Mouse (Mus musculus): ENCODE data around the gene Tctex1d1. TPM values are rescaled to one million over a fixed set of nuclear protein-coding genes. Genes with fewer than 3 reads are reported as not detected.

Tctex1d1 gene
- polyA plus RNA-seq (2015; fragmentation: Nextera tagmentation; extraction: Ambion mirVana): 1.3 and 1.5 TPM in 2 replicates

- peaks cover 8% of the 10 kb centered on the region; the same call in 1 of the 2 replicates for H3K27me3 ChIP-seq (replicated peaks)
- H3K4me1 ChIP-seq: peaks cover 17% of the 10 kb centered on the region
- ATAC-seq (replicated peaks): peak; percentile 70
- H3K27ac ChIP-seq: no peak within 1 kb of the TSS
- no peak within 1 kb of the TSS for H3K9ac ChIP-seq
- H3K9me3 ChIP-seq: no peaks in the 10 kb centered on the region
- H3K4me2 ChIP-seq: peak within 1 kb of the TSS; percentile 55
- peak within 1 kb of the TSS; percentile 25 for H3K4me3 ChIP-seq
- 2% methylated on average over 13 of the region's 13 CpGs for WGBS
- no peaks in the 10 kb centered on the region for H3K36me3 ChIP-seq (replicated peaks)
These were observed at the start of gene Tctex1d1 for GRCm38 (mm10) chr4:102978440-102978839. TSS of gene Tctex1d1 (plus strand) at chr4:102978606.

- 27% methylated on average over 3 of the region's 4 CpGs for WGBS
- H3K4me3 ChIP-seq: no peak overlapping the region
- H3K27me3 ChIP-seq (replicated peaks): no peaks in the 10 kb centered on the region
- ATAC-seq (replicated peaks): no peak
- H3K9me3 ChIP-seq: no peaks in the 10 kb centered on the region
- H3K4me2 ChIP-seq: no peak overlapping the region
- H3K9ac ChIP-seq: no peak overlapping the region
- H3K27ac ChIP-seq: no peak overlapping the region
- H3K36me3 ChIP-seq (replicated peaks): peaks cover 11% of the 10 kb centered on the region; the same call in 1 of the 2 replicates
- H3K4me1 ChIP-seq: no peaks in the 10 kb centered on the region
These were observed 48.9 kb upstream of the Tctex1d1 start for GRCm38 (mm10) chr4:102929491-102929890.

GRCm38 (mm10) chr4:102930679-102931078, 47.7 kb upstream of the Tctex1d1 start:
- Histone ChIP-seq H3K4me1 (no peaks in the 10 kb centered on the region), H3K27ac (no peak overlapping the region), H3K9ac (no peak overlapping the region), H3K9me3 (no peaks in the 10 kb centered on the region), H3K4me2 (no peak overlapping the region), H3K27me3 (replicated peaks) (no peaks in the 10 kb centered on the region), H3K36me3 (replicated peaks) (peaks cover 11% of the 10 kb centered on the region; the same call in 1 of the 2 replicates), H3K4me3 (no peak overlapping the region)
- ATAC-seq (replicated peaks): no peak
- 84% methylated on average over 7 of the region's 7 CpGs for WGBS

DNA sequence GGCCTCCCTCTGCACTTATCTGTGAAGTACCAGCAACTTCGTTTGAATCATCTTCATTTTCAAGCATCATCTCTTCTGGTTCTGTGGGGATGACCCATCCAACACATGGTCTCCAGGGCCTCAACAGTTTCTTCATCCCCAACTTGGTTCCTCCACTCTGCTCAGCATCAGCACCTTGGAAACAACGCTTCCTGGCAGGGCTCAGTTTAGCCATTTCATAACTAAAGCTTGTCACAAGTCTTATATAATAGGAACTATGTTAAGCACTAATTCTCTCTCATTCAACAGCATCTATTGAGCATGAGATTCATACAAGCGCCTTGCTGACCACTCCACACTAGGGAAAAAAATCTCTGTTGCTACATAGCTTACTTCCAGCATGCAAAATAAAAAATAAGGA, 38.1 kb upstream of the Tctex1d1 start:
- 75% methylated on average over 3 of the region's 3 CpGs for whole genome bisulfite sequencing
- ATAC-seq (replicated peaks): no peak
- H3K27ac ChIP-seq: no peak overlapping the region
- no peak overlapping the region for H3K4me3 ChIP-seq
- H3K27me3 ChIP-seq (replicated peaks): no peaks in the 10 kb centered on the region
- no peaks in the 10 kb centered on the region for H3K9me3 ChIP-seq
- H3K9ac ChIP-seq: no peak overlapping the region
- H3K4me1 ChIP-seq: no peaks in the 10 kb centered on the region
- no peak overlapping the region for H3K4me2 ChIP-seq
- 0 out of 2 replicates have a peak, but pooled peaks cover 3% of the 10 kb centered on the region for H3K36me3 ChIP-seq (replicated peaks)

- Histone ChIP-seq H3K9ac (no peak overlapping the region), H3K36me3 (replicated peaks) (0 out of 2 replicates have a peak, but pooled peaks cover 3% of the 10 kb centered on the region), H3K27me3 (replicated peaks) (no peaks in the 10 kb centered on the region), H3K9me3 (no peaks in the 10 kb centered on the region), H3K4me1 (no peaks in the 10 kb centered on the region), H3K4me2 (no peak overlapping the region), H3K4me3 (no peak overlapping the region), H3K27ac (no peak overlapping the region)
- no peak for ATAC-seq (replicated peaks)
- 88% methylated on average over 4 of the region's 4 CpGs for WGBS
These were observed 37.7 kb upstream of the Tctex1d1 start for GRCm38 (mm10) chr4:102940738-102941137.

GRCm38 (mm10) chr4:102944325-102944724, 34.1 kb upstream of the Tctex1d1 start:
- Histone ChIP-seq H3K27ac (no peak overlapping the region), H3K9me3 (no peaks in the 10 kb centered on the region), H3K4me3 (no peak overlapping the region), H3K9ac (no peak overlapping the region), H3K4me1 (no peaks in the 10 kb centered on the region; the same call in 1 of the 2 replicates), H3K27me3 (replicated peaks) (no peaks in the 10 kb centered on the region), H3K4me2 (no peak overlapping the region), H3K36me3 (replicated peaks) (no peaks in the 10 kb centered on the region)
- ATAC-seq (replicated peaks): no peak
- 83% methylated on average over 6 of the region's 6 CpGs for WGBS

DNA sequence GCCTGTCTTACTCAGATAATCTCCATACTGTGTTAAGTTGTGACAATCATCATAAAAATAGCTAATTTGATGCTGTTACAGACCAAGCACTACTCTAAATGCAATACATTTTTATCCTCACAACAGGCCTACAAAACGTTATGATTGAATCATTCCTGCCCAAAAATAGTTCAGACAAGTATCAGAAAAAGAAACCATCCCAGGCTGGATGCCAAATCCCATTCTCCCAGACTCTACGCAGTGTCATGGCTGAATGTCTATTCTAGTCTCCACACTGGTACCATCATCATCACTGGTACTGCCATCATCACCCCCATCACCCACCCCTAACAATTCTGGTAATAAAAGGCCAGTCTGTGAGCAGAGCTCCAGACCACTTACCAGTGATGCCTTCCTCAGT, 25.9 kb upstream of the Tctex1d1 start:
- no peak for ATAC-seq (replicated peaks)
- no peaks in the 10 kb centered on the region for H3K9me3 ChIP-seq
- no peak overlapping the region for H3K4me3 ChIP-seq
- no peaks in the 10 kb centered on the region for H3K4me1 ChIP-seq
- WGBS: 81% methylated on average over 2 of the region's 2 CpGs
- no peak overlapping the region for H3K9ac ChIP-seq
- H3K27ac ChIP-seq: no peak overlapping the region
- no peaks in the 10 kb centered on the region for H3K27me3 ChIP-seq (replicated peaks)
- H3K36me3 ChIP-seq (replicated peaks): no peaks in the 10 kb centered on the region
- no peak overlapping the region for H3K4me2 ChIP-seq

DNA sequence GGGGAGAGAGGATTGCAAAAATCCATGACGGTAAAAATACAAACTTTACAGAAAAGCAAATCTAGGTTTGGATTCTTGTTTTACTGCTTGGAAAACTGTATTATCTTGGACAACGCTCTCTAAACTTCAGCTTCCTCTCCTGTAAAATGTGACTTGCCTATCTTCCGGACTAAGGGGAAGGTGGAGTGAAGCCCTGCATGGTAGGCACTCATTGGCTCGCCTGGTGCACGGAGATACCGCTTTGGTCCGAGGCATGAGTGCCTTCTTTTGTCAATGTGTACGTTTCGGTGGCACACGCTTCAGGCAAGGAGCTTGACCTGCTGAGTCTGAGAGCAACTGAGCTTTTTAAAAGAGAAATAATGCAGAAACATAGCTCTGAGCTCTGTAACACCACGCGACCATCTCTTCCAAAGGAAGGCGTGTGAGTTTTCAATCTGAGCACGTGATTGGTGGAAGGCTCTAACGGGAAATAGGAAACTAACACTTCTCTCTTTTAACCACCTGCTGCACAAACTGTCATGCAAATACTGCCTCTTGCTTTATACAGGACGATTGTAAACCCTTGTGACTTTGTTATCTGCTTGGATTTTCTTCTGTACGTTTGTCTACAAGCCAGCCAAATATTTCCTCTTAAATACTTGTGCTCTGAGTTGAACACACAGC, 23.0 kb upstream of the Tctex1d1 start:
- no peak for ATAC-seq (replicated peaks)
- WGBS: 76% methylated on average over 17 of the region's 17 CpGs
- H3K4me2 ChIP-seq: no peak overlapping the region
- no peaks in the 10 kb centered on the region for H3K4me1 ChIP-seq
- no peaks in the 10 kb centered on the region for H3K36me3 ChIP-seq (replicated peaks)
- H3K9me3 ChIP-seq: no peaks in the 10 kb centered on the region
- no peak overlapping the region for H3K27ac ChIP-seq
- no peak overlapping the region for H3K4me3 ChIP-seq
- no peaks in the 10 kb centered on the region for H3K27me3 ChIP-seq (replicated peaks)
- H3K9ac ChIP-seq: no peak overlapping the region

DNA sequence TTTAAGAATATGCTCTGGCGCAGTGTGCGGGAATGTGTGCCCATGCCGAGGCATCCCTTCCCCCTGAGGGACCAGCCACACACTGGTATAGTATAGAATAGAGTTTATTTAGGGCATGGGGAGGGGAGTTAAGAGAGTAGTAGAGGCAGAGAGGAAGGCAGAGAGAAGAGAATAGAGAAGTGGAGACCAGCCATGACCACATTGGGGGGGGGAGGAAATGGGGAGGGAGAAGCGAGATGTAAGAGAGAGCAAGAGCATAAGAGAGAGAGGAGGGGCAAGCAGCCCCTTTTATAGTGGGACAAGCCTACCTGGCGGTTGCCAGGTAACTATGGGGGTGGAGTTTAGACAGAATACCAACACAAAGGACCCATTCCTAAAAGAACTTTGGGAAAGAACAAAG, 19.0 kb upstream of the Tctex1d1 start:
- H3K9me3 ChIP-seq: no peaks in the 10 kb centered on the region
- H3K4me1 ChIP-seq: no peaks in the 10 kb centered on the region
- no peak overlapping the region for H3K4me3 ChIP-seq
- no peaks in the 10 kb centered on the region for H3K27me3 ChIP-seq (replicated peaks)
- H3K27ac ChIP-seq: no peak overlapping the region
- no peak overlapping the region for H3K4me2 ChIP-seq
- ATAC-seq (replicated peaks): no peak
- H3K9ac ChIP-seq: no peak overlapping the region
- WGBS: 85% methylated on average over 5 of the region's 5 CpGs
- peaks cover 9% of the 10 kb centered on the region; the same call in 1 of the 2 replicates for H3K36me3 ChIP-seq (replicated peaks)

DNA sequence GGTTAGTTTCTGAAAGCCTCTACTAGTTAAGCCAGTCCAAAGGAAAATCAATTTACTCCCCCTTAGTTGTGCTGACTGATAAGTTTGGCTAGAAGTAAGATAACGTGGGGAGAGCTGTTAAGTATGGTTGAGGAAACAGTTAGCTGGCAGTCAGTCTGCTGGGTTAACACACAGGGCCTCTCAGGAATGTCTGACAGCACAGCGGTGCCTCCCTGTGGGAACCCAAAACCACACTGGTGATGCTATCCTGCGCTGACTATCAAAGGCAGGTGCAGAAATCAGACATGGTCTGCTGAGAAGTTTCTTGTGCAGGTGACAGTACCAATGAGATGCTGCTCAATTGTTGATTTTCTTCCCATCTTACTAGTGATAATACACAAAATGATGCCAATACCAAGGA, 14.2 kb upstream of the Tctex1d1 start:
- no peak overlapping the region for H3K4me2 ChIP-seq
- no peak for ATAC-seq (replicated peaks)
- peaks cover 18% of the 10 kb centered on the region for H3K36me3 ChIP-seq (replicated peaks)
- WGBS: 77% methylated on average over 3 of the region's 3 CpGs
- H3K27ac ChIP-seq: no peak overlapping the region
- no peaks in the 10 kb centered on the region for H3K4me1 ChIP-seq
- H3K9ac ChIP-seq: no peak overlapping the region
- H3K27me3 ChIP-seq (replicated peaks): no peaks in the 10 kb centered on the region
- no peaks in the 10 kb centered on the region for H3K9me3 ChIP-seq
- no peak overlapping the region for H3K4me3 ChIP-seq

GRCm38 (mm10) chr4:102967811-102968210, 10.6 kb upstream of the Tctex1d1 start:
- Histone ChIP-seq H3K27me3 (replicated peaks) (no peaks in the 10 kb centered on the region), H3K36me3 (replicated peaks) (peaks cover 12% of the 10 kb centered on the region), H3K4me3 (no peak overlapping the region), H3K9ac (no peak overlapping the region), H3K4me2 (no peak overlapping the region), H3K9me3 (no peaks in the 10 kb centered on the region), H3K4me1 (no peaks in the 10 kb centered on the region), H3K27ac (no peak overlapping the region)
- no peak for ATAC-seq (replicated peaks)
- WGBS: 82% methylated on average over 15 of the region's 15 CpGs

DNA sequence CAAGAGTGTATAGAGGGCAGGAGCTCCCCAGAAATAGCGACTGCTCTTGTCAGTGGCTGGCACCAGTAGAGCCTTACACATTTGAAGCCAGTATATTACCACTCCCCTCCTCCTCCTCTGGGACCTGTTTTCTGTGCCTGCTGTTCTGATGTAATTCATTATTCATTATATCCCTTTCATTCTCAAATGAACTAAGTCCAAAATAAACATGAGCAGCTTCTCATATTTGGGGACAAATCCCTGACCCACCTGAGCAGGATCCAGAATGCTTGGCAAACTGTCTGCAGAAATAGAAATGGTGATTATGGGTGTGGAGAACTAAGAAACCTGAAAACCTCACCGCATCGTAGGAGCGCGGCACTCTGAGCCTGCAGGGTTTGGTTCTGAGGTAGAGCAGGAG, 8.8 kb upstream of the Tctex1d1 start:
- H3K4me2 ChIP-seq: no peak overlapping the region
- WGBS: 94% methylated on average over 5 of the region's 5 CpGs
- no peak overlapping the region for H3K4me3 ChIP-seq
- no peaks in the 10 kb centered on the region for H3K27me3 ChIP-seq (replicated peaks)
- no peaks in the 10 kb centered on the region for H3K9me3 ChIP-seq
- H3K27ac ChIP-seq: no peak overlapping the region
- ATAC-seq (replicated peaks): no peak
- H3K36me3 ChIP-seq (replicated peaks): peaks cover 9% of the 10 kb centered on the region
- H3K4me1 ChIP-seq: no peaks in the 10 kb centered on the region
- no peak overlapping the region for H3K9ac ChIP-seq

DNA sequence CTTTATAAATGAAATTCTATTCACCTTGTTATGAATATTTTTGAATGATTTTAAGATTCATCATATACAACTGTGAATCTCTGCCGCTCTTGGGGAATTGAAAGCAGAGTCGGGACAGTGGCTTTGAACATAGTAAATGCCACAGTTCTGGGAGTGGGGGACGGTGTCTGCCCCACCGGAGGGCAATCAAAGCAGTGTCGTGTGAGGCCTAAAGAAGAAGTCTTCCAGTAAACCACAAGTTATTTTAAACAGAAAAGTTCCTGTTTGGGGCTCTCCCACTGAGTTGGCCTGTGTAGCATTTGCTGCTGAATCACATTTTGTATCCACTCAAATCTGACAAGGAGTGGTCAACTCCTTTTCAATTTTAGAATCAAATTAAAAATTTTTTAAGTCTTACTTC, 7.2 kb upstream of the Tctex1d1 start:
- Histone ChIP-seq H3K9ac (no peak overlapping the region), H3K36me3 (replicated peaks) (peaks cover 9% of the 10 kb centered on the region), H3K27ac (no peak overlapping the region), H3K4me3 (no peak overlapping the region), H3K27me3 (replicated peaks) (peaks cover 1% of the 10 kb centered on the region; the same call in 1 of the 2 replicates), H3K9me3 (no peaks in the 10 kb centered on the region), H3K4me2 (no peak overlapping the region), H3K4me1 (0 out of 2 replicates have a peak, but pooled peaks cover under 1% of the 10 kb centered on the region)
- 72% methylated on average over 5 of the region's 5 CpGs for WGBS
- ATAC-seq (replicated peaks): no peak

Measured in midbrain, embryonic 15.5 days (tissue).